In the genomic region with DNA sequence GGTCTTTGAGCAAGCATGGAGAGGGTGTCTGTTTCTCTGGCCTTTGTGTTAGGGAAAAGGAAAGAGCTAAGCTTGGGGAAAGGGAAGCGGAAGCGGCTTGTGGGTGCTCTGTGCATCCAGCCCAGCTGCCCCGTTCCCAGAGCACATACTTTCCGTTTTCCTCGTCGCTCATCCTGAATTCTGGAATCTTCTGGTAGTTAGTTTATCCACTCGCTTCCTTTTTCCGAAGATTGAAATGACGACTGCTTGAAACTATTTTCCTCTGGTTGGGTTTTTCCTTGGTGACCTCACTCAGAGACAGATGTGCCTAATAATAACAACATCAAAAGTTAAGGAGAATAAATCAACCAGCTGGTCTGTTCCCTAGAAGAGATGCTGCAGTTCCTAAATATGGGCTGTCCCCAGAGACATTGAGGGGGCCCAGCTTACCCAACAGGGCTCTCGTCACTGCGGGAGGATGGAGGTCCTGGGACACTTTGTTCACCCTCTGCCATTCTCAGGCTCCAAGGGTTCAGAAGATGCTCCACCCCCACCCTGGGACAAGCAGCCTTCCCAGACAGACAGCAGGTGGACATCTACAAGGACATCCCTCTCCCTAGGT, we compare ENCODE assay signal across 7 mouse cellular contexts.
A peak's percentile ranks its signal among the peaks of the same experiment; 100 is the strongest.
DNase-seq lines count a peak whose midpoint lies in the region; ATAC-seq and TF ChIP-seq lines count a peak whose summit lies in the region.

No protein-coding gene starts in this region.

- no peak overlapping the region for H3K4me3 ChIP-seq in spleen, adult 2 months (ENCODE audit: extremely low read depth, insufficient read depth, insufficient read length)
- no peak overlapping the region for H3K4me3 ChIP-seq in heart, embryonic 16.5 days (ENCODE audit: low read length)
- H3K4me3 ChIP-seq in liver, embryonic 12.5 days = no peak overlapping the region
- no peak overlapping the region for H3K4me3 ChIP-seq in stomach, postnatal 0 days (ENCODE audit: low read depth, low read length)

- H3K9me3 ChIP-seq in heart, embryonic 16.5 days (replicated peaks; ENCODE audit: control insufficient read depth, low read length) = no peaks in the 10 kb centered on the region
- H3K9me3 ChIP-seq in liver, embryonic 12.5 days (replicated peaks) = no peaks in the 10 kb centered on the region
- no peaks in the 10 kb centered on the region for H3K9me3 ChIP-seq in stomach, postnatal 0 days (ENCODE audit: control insufficient read depth, low read length)

- no peak for ATAC-seq in heart, embryonic 16.5 days (replicated peaks; ENCODE audit: extremely low read depth, insufficient read depth, low FRiP score)
- no peak for ATAC-seq in liver, embryonic 12.5 days
- ATAC-seq in stomach, postnatal 0 days (ENCODE audit: low FRiP score, low TSS enrichment) = no peak

- peak overlapping the region; percentile 56 for H3K27ac ChIP-seq in spleen, adult 2 months (ENCODE audit: insufficient read depth, low read length)
- peak overlapping the region; percentile 87 for H3K27ac ChIP-seq in heart, embryonic 16.5 days (ENCODE audit: low read length)
- H3K27ac ChIP-seq in liver, embryonic 12.5 days = peak overlapping the region; percentile 18; the same call in 1 of the 2 replicates
- peak overlapping the region; percentile 91 for H3K27ac ChIP-seq in stomach, postnatal 0 days (replicated peaks)

- H3K9ac ChIP-seq in heart, embryonic 16.5 days (ENCODE audit: low read length) = no peak overlapping the region
- no peak overlapping the region for H3K9ac ChIP-seq in liver, embryonic 12.5 days
- no peak overlapping the region for H3K9ac ChIP-seq in stomach, postnatal 0 days (ENCODE audit: low read length)

- 76% methylated on average over 11 of the region's 11 CpGs for WGBS in spleen, adult 2 months
- 64% methylated on average over 11 of the region's 11 CpGs for WGBS in heart, embryonic 16.5 days
- 66% methylated on average over 11 of the region's 11 CpGs for WGBS in liver, embryonic 12.5 days (ENCODE audit: insufficient replicate concordance)
- 49% methylated on average over 11 of the region's 11 CpGs for WGBS in stomach, postnatal 0 days

- DNase-seq in spleen, adult 2 months (ENCODE audit: low read depth in 1 of 2, low spot score in 2 of 2) = no peak
- DNase-seq in spleen, postnatal 4 days (ENCODE audit: low spot score in 2 of 2) = no peak
- DNase-seq in stomach, postnatal 0 days (ENCODE audit: low spot score) = no peak
- DNase-seq in ovary, postnatal 10 days (ENCODE audit: low spot score) = no peak
- DNase-seq in layer of hippocampus, adult 18-20 months (ENCODE audit: low spot score in 2 of 2) = no peak

- no peak for TF ChIP-seq CTCF in spleen, adult 2 months (IDR thresholded peaks at IDR 0.05; ENCODE audit: extremely low read depth, insufficient read depth, insufficient read length, insufficient replicate concordance)
- no peak for TF ChIP-seq CTCF in stomach, postnatal 0 days (IDR thresholded peaks at IDR 0.05; ENCODE audit: low read depth)

- no peaks in the 10 kb centered on the region for H3K27me3 ChIP-seq in spleen, adult 2 months (ENCODE audit: control insufficient read depth, insufficient read depth, low read length)
- H3K27me3 ChIP-seq in heart, embryonic 16.5 days (ENCODE audit: control insufficient read depth, insufficient read depth, low read length) = no peaks in the 10 kb centered on the region
- no peaks in the 10 kb centered on the region; the same call in 1 of the 2 replicates for H3K27me3 ChIP-seq in liver, embryonic 12.5 days (replicated peaks)
- no peaks in the 10 kb centered on the region for H3K27me3 ChIP-seq in stomach, postnatal 0 days (ENCODE audit: control insufficient read depth, insufficient read depth, low read length)

- no peaks in the 10 kb centered on the region for H3K36me3 ChIP-seq in spleen, adult 2 months (ENCODE audit: control insufficient read depth, insufficient read depth, low read length)
- no peaks in the 10 kb centered on the region for H3K36me3 ChIP-seq in heart, embryonic 16.5 days (ENCODE audit: control insufficient read depth, insufficient read depth)
- H3K36me3 ChIP-seq in liver, embryonic 12.5 days = no peaks in the 10 kb centered on the region
- no peaks in the 10 kb centered on the region for H3K36me3 ChIP-seq in stomach, postnatal 0 days (ENCODE audit: control insufficient read depth, insufficient read depth, low read length)

- no peak for TF ChIP-seq POLR2A in spleen, adult 2 months (IDR thresholded peaks at IDR 0.05; ENCODE audit: low read depth, low read length)

- TF ChIP-seq EP300 in stomach, postnatal 0 days (optimal IDR thresholded peaks at IDR 0.05) = no peak

- H3K4me1 ChIP-seq in spleen, adult 2 months (ENCODE audit: control insufficient read depth, insufficient read depth, insufficient read length) = peaks cover 51% of the 10 kb centered on the region
- peaks cover 56% of the 10 kb centered on the region for H3K4me1 ChIP-seq in heart, embryonic 16.5 days (ENCODE audit: control insufficient read depth, insufficient read depth, low read length)
- peaks cover 60% of the 10 kb centered on the region for H3K4me1 ChIP-seq in liver, embryonic 12.5 days
- peaks cover 15% of the 10 kb centered on the region for H3K4me1 ChIP-seq in stomach, postnatal 0 days (replicated peaks; ENCODE audit: control insufficient read depth, insufficient read depth)

- H3K4me2 ChIP-seq in heart, embryonic 16.5 days (ENCODE audit: low read depth, low read length) = no peak overlapping the region
- H3K4me2 ChIP-seq in liver, embryonic 12.5 days = no peak overlapping the region
- H3K4me2 ChIP-seq in stomach, postnatal 0 days (replicated peaks; ENCODE audit: low read depth) = 0 out of 2 replicates have a peak overlapping the region, but pooled peaks have one; percentile 25

Comparison
In these comparisons a context has a peak if more than half of its experiments do, and no peak if none do; other contexts are left out.
1. H3K27ac ChIP-seq: peak in every context shown above with its lines; median percentile 91 in stomach, postnatal 0 days; 87 in heart, embryonic 16.5 days; 56 in spleen, adult 2 months; 18 in liver, embryonic 12.5 days.